Mouse (Mus musculus): ENCODE results near the gene Zcchc12. TPM values are rescaled to one million over a fixed set of nuclear protein-coding genes. Genes with fewer than 3 reads are reported as not detected.

Zcchc12 gene
- polyA plus RNA-seq, 1 experiment from 2014 or later = 260 TPM

Other genes with a start within 250 kb of the Zcchc12 start
- gene Il13ra1, start 83.8 kb upstream of the Zcchc12 start, polyA plus RNA-seq (2014; fragmentation: Nextera tagmentation; extraction: Ambion mirVana) = 3.5 and 5.4 TPM in 2 replicates
- 0.18 and 0.20 TPM in 2 replicates for gene Lonrf3, start 132.4 kb downstream of the Zcchc12 start, polyA plus RNA-seq (2014; fragmentation: Nextera tagmentation; extraction: Ambion mirVana)
- gene Gm6268, start 205.4 kb downstream of the Zcchc12 start, polyA plus RNA-seq (2014; fragmentation: Nextera tagmentation; extraction: Ambion mirVana) = not detected in 2 replicates